Mouse (Mus musculus) layer of hippocampus, postnatal 10 days (tissue): Measurements from ENCODE around the gene Spata2. TPM values are rescaled to one million over a fixed set of nuclear protein-coding genes. Genes with fewer than 3 reads are reported as not detected.
A peak's percentile ranks its signal among the peaks of the same experiment; 100 is the strongest.

Source experiments
- DNase-seq, 2 experiments: peaks; one replicate each; pipeline ENCODE4 v3.0.0; 2021; ENCODE audit warnings: low spot score in 2 of 2
- long read RNA-seq: library from polyadenylated mRNA; stranded (forward); transcript quantifications from one replicate; pipeline ENCODE4 v2.0.0, GENCODE M21; 2023
- total RNA-seq, 2 experiments: library from RNA; stranded (reverse); gene quantifications; 2 replicates each; pipeline ENCODE4 v1.2.3; 2021

Spata2 gene
- total RNA-seq, result 10 to 100 TPM; 64.6 to 65.1 TPM
- long read RNA-seq, full-length matches to known transcripts, result 1 of 6 reads
- long read RNA-seq, partial matches to known transcripts, result 0 of 6 reads
- long read RNA-seq, other reads (novel, unspliced or antisense), result 5 of 6 reads

DNA sequence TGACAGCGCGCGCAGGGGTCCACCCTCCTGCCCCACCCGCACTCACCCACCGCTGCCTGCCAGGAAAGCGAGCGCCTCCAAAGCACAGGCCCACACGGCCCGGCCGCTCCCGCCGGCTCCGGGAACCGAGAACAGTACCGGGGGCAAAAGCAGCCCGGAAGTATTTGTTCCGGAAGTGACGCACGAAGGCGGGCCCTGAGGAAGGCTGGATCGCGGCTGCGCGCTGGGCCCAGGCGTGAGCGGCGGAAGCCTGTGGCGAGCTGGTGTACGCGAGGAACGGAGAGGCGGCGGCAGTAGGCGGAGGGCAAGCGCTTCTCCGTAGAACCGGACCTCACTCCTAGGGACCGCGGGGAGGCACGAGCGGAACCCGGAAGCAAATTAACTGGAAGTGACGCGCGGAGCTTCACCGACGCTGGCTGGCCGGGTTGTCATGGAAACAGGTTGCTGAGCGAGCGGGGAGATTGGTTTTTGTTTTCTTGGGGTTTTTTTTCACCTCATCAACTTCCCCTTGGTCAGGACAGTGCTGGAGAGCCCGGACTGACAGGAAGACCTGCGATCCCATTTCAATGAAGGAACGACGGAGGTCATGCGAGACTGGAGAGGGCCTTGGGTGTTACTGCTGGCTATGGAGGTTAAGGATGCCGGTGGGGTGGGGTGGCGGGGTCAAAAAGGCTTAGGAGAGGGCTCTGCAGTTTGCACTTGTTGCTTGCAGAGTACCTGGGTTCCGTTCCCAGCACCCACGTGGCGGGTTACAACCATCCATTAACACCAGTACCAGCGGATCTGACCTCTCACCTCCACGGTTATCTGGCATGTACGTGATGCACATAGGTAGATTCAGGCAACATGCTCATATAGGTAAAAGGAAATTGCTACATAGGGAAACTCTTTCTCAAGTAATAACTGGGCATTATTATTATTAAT, at the start of gene Spata2:
TSS of gene Spata2 (minus strand) at position 175 of the 924 bp plus-strand sequence.
- DNase-seq, result peak; percentile 94 to 95

DNA sequence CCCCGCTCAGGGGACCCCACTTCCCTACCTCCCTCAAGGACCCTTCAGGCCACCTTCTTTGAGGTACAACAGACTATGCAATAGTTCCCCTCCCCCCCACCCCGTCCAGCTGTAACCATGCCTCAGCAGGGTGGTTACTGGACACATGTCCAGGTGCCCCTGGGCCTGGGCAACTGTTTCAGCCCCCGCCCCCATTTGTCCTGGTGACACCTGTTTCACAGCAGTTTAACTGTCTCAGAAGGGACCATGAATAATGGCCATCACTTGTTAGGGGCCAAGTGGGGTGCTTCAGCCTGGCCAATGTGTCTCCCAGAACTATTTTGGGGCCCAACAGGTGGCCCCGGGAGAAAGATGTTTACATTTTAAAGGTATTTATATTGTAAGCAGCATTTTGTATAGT, 49.7 kb upstream of the Spata2 start:
- DNase-seq, result no peak

DNA sequence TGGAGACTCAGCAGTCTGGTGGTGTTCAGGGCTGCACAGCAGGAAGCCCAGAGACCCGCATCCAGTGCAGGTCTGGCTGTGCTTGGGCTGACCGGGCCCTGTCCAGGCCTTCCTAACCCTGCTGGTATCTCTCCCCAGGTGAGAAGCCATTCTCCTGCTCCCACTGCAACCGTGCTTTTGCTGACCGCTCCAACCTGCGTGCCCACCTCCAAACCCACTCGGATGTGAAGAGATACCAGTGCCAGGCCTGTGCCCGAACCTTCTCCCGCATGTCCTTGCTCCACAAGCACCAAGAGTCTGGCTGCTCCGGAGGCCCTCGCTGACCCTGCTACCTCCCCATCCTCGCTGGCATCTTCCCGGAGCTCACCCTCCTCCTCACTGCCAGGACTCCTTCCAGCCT, 49.1 kb upstream of the Spata2 start:
- DNase-seq, result no peak

DNA sequence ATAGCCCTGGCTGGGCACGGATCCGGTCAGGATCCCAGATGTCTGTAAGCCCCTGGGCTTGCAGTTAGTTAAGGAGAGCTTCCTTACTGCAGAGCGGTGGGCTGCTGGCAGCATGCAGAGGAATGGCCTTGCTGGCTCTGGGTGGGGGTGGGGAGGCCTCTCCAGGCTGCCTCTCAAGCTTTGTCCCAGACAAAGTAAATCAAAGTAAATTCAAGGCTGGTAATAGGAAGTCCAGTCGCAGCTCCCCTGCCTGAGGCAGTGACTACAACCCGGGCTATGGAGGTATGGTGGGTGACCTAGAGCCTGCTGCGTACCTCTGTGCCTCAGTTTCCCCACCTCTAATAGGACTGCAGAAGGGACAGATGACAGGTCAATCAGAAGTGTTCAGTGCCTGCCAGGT, 48.6 kb upstream of the Spata2 start:
- no peak for DNase-seq

DNA sequence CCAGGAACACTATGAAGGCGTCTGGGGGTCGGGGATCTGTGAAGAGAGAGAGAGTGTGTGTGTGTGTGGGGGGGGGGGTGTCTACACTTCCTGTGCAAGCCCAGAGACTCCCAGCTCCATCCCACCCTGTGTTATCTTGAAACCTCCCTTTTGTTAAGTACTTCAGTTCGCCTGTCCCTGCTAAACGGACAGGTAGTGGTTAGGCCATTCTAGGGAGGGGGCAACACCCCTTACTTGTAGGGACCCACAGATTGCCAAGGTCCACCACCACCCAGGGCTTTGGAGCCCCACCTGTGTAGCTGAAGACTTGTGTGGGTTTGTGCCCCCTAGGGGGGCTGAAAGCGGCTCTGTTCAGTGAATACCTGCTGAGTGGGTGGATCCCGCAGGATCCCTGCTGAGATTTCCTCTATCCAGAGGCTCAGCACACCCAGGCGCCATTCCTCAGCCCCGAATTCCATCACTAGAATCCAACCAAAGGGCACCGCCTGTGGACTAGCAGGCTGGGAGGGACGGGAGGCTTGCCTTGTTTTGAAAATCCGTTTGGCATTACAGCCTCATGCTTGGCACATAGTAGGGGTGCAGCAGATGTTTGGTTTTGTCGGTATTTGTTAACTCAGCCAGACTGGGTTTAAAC, 47.9 kb upstream of the Spata2 start:
- DNase-seq, result no peak

DNA sequence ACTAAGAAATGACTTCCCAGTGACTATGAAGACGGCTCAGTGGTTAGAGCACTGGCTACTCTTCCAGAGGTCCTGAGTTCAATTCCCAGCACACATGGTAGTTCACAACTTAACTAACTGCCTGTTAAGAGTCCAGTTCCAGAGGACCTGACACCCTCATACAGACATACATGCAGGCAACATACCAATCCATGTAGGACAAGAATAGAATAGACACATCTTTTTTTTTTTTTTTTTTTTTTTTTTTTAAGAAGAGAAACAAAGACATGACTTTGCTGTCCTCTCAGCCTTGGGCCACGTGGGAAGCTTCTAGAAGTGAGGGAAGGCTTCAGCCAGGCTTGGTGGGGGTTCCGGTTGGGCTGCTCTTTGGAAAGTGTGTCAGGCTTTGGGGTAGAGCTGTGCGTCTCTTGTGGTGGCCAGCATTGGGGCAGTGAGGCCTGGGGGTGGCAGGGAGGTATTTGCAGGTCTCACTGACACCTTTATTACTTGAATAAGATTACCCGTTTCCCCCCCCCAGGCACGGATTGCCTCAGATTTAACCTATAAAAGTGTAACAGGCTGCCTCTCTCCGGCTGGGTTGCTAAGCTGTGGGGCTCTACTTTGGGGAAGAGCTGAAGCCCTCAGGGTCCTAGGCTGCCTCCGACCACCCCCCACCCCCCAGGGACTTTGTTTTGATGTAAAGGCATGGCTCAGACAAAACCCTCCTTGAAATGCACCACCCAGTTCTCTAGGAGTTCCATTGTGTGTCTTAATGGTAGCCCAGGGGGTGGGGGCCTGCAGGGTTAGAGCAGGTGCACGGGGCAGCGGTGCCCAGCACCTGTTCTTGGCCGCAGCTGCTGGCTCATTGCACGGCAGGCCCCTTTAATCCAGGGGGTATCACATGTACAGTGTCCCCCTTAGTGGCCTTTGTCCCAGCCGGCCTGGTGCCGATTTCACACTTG, 47.1 kb upstream of the Spata2 start:
- no peak for DNase-seq

DNA sequence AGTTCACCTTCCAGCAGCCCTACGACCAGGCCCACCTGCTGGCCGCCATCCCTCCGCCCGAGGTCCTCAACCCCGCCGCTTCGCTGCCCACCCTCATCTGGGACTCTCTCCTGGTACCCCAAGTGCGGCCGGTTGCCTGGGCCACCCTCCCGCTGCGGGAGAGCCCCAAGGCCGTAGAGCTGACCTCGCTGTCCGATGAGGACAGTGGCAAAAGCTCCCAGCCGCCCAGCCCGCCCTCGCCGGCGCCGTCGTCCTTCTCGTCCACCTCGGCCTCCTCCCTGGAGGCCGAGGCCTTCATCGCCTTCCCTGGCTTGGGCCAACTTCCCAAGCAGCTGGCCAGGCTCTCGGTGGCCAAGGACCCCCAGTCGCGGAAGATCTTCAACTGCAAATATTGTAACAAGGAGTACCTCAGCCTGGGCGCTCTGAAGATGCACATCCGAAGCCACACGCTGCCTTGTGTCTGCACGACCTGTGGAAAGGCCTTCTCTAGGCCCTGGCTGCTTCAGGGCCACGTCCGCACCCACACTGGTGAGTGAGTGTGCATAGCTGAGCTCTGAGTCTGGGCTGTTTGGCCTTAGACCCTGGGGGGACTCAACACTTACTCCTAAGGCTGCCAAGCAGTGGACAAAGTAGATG, 46.1 kb upstream of the Spata2 start:
- DNase-seq, result no peak

DNA sequence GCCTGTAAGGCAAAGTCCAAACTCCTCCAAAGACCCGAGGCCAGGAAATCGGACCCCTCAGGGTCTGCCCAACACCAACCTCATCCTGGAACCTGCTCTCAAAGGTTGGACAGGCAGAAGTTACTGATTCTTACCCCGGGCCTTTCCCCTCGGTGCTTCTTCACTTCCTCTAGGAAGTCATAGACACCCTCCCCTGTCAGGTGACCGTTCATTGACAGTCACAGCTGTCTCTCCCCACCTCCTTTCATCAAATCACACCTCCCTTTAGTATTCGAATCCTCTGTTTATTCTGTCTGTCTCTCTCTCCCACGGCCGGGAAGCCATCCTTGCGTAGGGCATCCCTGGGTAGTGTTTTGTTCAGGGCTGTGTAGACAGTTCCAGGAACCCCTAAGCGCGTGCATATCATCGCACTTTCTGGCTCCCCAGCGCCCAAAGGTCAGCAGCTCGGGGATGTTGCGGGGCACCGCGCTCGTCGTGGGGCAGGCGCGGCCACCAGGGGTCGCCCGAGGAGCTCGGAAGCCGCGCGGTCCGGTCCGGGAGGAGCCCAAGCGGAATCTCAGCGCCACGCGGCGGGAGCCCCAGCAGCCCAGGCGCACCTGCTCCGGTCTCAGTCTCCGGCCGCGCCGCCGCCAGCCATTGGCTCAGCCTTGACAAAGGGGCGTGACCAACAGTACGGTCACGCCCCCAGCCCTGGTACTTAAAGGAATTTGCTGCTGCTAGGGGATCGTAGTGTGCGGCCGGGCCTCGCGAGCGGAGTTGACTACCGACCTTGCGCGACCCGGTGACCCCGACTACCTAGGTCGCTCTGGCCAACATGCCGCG, 45.0 kb upstream of the Spata2 start, which contains the start of gene Snai1:
TSS of gene Snai1 (plus strand) at position 720 of the 822 bp plus-strand sequence.
- DNase-seq, result peak; percentile 75 to 87

DNA sequence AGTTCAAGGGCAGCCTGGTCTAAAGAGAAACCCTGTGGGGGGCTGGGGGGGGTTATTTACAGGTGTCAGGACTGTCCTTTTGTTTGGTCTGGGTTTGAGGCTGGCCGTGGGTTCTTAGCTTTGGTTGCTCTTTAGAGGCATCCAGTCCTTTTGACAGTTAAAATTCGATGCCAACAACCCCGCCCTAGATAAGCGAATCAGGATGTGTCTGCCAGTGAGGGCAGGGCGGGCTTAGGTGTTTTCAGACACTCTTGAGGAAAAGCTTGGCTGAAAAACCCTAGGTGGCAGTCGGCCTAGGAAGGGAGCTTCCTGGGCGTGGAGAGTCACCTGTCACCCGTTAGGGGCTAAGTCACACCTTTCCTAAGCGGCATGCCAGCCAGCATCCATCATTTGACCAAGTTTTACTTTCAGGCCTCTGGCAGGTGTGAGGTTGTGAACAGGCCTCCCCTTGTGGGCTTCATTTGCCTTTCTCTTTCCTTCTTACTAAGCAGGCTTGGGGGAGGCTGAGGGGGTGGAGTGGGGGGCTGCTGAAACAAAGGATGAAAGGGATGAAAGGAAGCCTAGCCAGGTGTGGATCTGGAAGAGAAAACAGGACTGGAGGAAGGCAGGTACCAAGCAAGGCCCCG, 43.7 kb upstream of the Spata2 start:
- DNase-seq, result no peak

DNA sequence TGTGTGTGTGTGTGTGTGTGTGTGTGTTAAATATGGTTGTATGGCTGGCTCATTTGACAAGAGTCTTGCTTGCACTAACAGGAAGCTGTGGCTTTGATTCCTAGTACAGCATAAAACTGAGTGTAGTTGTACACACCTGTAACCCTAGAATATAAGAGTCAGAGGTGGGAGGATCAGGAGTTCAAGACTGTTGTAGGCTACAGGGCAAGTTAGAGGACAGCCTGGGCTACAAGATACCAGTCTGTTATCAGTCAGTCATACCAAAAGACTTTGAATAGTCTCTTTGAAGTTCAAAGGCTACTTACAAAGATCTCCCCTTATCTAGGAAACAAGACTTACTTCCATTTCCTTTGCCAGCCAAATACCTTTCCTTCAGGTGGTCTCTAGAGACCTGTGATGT, 41.2 kb upstream of the Spata2 start:
- DNase-seq, result no peak

DNA sequence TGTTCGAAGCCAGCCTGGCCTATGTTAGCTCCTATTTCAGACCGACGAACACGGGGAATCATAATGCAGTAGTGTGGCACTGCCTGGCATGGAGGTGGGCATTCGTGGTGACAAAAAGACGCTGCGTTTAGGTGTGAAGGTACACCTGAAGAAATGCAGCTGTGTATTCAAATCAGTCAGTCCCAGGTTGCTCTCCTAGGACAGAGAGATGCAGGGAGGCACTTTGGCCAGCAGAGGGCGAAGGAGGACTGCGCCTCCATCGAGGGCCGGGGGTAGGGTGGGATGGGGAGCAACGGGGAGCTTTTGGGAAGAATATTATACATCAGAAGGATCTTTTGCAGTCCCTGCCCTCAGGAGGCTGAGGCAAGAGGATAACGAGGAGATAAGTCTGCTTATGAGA, 39.4 kb upstream of the Spata2 start:
- peak; percentile 61 to 69 for DNase-seq

DNA sequence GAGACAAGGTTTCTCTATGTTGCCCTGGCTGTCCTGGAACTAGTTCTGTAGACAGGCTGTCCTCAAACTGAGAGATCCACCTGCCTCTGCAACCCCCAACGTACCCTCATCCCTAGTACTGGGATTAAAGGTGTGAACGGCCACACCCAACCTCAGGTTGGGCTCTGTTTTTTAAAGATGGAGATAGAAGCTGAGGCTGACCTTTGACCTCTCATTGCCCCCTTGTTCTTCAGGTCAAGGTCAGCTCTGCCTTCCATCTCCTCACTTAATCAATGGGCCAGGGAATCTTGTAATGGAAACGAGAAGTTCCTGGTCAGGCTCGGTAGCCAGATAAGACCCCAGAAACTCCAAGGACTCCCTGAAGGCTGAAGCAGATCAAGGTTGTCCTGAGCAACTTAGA, 37.8 kb upstream of the Spata2 start:
- no peak for DNase-seq

DNA sequence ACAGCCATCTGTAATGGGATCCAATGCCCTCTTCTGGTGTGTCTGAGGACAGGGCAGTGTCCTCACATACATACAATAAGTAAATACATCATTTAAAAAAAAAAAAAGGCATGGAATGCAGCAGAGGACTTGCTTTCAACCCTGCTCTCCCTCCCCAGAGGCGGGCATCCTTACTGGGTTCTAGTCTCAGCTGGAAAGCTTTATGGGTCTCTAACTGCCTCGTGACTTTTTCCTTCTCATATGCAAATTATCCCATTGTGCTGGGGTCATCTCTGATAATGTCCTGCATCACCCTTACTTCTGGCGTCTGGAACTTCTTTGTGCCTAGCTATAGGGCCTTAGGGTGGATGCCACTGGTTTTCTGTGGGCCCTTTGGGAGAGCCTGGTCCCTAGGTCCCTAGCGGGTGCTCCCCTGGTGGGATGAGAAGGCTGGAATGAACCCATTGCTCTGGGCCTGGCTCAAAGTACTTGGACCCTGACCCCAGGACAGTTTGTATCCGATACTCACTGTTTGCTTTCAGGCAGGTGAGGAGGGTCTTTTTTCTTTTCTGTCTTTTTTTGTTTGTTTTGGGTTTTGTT, 37.3 kb upstream of the Spata2 start:
- no peak for DNase-seq

DNA sequence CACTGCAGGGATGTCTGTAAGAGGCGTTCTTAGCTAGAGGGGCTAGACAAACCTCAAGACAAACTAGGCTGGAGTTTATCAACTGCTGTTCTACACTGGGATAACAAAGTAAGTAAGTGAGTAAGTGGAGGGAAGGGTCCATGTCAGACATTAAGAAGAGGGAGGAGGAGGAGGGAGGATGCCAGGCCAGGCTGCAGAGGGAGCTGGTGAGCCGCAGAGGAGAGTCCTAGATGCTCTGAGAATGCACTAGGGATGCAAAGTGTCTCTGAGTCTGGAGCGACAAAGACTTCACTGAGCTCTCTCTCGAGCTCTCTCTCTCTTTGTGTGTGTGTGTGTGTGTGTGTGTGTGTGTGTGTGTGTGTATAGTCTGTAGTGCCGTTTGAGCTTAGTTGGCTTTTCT, 35.6 kb upstream of the Spata2 start:
- DNase-seq, result peak in 1 of 2 experiments; percentile 44

DNA sequence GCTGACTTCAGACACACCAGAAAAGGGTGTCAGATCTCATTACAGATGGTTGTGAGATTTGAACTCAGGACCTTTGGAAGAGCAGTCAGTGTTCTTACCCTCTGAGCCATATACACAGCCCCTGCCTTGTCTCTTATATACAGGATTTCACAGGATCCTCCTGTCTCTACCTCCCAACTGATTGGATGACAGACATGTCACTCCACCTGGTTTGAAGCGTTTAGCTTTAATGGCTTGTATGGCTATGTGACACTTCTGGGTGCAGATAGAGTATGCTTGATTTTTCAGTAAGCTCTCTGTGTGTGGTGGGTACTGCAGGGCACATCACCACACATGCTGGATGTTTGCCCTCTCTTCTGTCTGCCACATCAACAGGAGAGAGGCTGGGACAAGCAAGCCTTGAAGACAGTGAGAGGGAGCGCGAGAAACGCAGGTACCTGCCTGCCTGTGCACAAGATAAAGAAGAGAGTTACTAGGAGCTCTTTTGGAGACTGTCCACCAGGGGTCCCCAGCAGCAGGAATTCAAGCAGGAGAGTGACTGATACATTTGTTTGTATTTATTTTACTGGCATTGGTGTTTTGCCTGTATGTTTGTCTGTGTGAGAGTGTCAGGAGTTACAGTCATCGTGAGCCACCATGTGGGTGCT, 27.0 kb upstream of the Spata2 start:
- DNase-seq, result no peak

DNA sequence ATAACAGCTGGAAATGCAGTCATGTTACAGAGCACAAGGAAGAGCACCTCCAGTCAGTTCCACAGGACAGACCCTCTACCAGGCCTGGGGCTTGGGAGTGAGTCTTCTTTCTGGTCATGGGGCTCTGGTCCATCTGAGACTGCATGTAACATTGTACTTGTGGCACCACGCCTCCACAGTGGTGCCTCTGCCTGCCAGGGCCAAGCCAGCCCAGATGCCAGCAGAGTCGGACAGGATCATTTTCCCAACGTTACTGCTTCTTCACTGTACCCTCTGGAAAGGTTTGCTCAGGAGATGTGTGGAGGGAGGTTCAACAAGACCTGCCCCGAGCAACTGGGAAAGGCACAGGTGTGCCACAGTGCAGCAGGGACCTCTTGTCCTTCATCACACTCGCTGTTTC, 23.0 kb upstream of the Spata2 start:
- no peak for DNase-seq

DNA sequence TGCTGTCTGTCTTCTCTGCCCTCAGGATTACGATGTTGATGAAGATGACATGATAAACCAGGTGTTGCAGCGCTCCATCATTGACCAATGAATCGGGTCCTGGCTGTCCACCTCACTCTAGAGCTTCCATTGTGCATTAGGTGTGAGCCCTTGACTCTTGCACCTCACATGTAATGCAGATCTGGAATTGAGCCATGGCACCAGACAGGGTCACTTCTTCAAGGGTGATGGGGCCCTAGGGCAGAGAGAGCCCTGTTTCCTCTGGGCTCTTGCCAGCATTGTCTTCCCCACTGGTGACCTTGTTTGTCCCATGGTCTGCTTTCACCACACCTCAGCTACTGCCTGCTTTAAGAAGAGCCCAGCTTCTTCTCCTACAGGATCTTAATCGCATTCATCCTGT, 22.0 kb upstream of the Spata2 start:
- DNase-seq, result no peak

DNA sequence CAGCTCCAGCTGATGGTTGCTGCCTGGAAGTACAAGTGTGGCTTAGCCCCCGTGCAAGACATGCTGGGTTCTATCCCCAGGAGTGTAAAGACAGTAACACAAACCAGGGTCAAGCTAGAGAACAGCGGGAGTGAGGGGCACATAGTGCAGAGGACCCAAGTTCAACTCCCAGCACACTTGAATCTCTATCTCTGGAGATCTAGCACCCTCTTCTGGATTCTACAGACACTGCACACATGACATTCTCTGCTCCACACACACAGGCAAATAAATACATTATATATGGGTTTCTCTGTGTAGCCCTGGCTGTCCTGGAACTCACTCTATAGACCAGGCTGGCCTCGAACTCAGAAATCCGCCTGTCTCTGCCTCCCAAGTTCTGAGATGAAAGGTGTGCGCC, 20.3 kb upstream of the Spata2 start:
- DNase-seq, result no peak
